Mouse (Mus musculus): ENCODE data around the gene Mctp2. TPM values are rescaled to one million over a fixed set of nuclear protein-coding genes. Genes with fewer than 3 reads are reported as not detected.

The Mctp2 gene
- total and polyA plus RNA-seq, 2 experiments from 2014 or later, result 0.35 to 1.1 TPM

- H3K4me1 ChIP-seq (ENCODE audit: insufficient read depth, low read length), result no peaks in the 10 kb centered on the region
- H3K36me3 ChIP-seq (ENCODE audit: insufficient read depth, low read length), result no peaks in the 10 kb centered on the region
- DNase-seq (ENCODE audit: low spot score) (peak; percentile 23), ATAC-seq (no peak)
- H3K9me3 ChIP-seq (ENCODE audit: low read length), result no peaks in the 10 kb centered on the region
- no peaks in the 10 kb centered on the region for H3K27me3 ChIP-seq (ENCODE audit: insufficient read depth, low read length)
- H3K4me2 ChIP-seq (ENCODE audit: low read depth, low read length), result no peak overlapping the region
- 57% methylated on average over 13 of the region's 13 CpGs for WGBS
- no peak overlapping the region for H3K27ac ChIP-seq
- no peak for TF ChIP-seq CTCF (IDR thresholded peaks at IDR 0.05; ENCODE audit: low read depth)
- H3K4me3 ChIP-seq (ENCODE audit: low read length), result no peak overlapping the region
- no peak overlapping the region for H3K9ac ChIP-seq (replicated peaks; ENCODE audit: low read length)
Measured at GRCm38 (mm10) chr7:72071418-72072184, 234.8 kb downstream of the Mctp2 start.

- TF ChIP-seq CTCF (IDR thresholded peaks at IDR 0.05; ENCODE audit: low read depth), result no peak
- WGBS, result 77% methylated on average over 2 of the region's 2 CpGs
- DNase-seq (ENCODE audit: low spot score), result no peak
Measured at GRCm38 (mm10) chr7:72068454-72068853, 238.0 kb downstream of the Mctp2 start.

GRCm38 (mm10) chr7:72066352-72066751 is 240.1 kb downstream of the Mctp2 start:
- H3K4me1 ChIP-seq (ENCODE audit: insufficient read depth, low read length), result no peaks in the 10 kb centered on the region
- no peak overlapping the region for H3K9ac ChIP-seq (replicated peaks; ENCODE audit: low read length)
- WGBS, result 90% methylated on average over 2 of the region's 2 CpGs

More at GRCm38 (mm10) chr7:72068454-72068853, 238.0 kb downstream of the Mctp2 start:
- Histone ChIP-seq H3K9me3 (ENCODE audit: low read length) (no peaks in the 10 kb centered on the region), H3K4me3 (ENCODE audit: low read length) (no peak overlapping the region), H3K9ac (replicated peaks; ENCODE audit: low read length) (no peak overlapping the region), H3K4me1 (ENCODE audit: insufficient read depth, low read length) (no peaks in the 10 kb centered on the region), H3K27ac (no peak overlapping the region), H3K4me2 (ENCODE audit: low read depth, low read length) (no peak overlapping the region), H3K36me3 (ENCODE audit: insufficient read depth, low read length) (no peaks in the 10 kb centered on the region), H3K27me3 (ENCODE audit: insufficient read depth, low read length) (no peaks in the 10 kb centered on the region)
- ATAC-seq, result no peak

DNA sequence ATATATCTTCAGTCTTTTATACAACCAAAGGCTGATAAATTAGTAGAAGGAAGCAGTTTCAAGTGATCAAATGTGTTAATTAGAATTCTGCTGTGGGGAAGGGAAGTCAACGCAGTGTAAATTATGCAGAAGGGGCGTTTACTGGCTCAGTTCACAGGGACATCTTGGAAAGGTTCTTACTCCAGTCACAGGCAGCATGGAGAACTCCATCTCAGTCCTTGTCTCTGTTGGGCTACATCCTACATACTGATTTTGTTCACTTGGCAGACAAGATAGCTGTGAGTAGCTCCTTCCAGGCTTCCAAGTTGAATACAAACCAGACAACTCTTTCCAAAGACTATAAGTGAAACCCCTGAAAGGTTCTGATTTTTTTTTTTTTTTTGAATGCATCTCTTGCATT is 254.6 kb downstream of the Mctp2 start:
- Histone ChIP-seq H3K4me3 (ENCODE audit: low read length) (no peak overlapping the region), H3K4me1 (ENCODE audit: insufficient read depth, low read length) (no peaks in the 10 kb centered on the region), H3K27ac (no peak overlapping the region), H3K9ac (replicated peaks; ENCODE audit: low read length) (no peak overlapping the region), H3K4me2 (ENCODE audit: low read depth, low read length) (no peak overlapping the region), H3K36me3 (ENCODE audit: insufficient read depth, low read length) (no peaks in the 10 kb centered on the region), H3K27me3 (ENCODE audit: insufficient read depth, low read length) (no peaks in the 10 kb centered on the region), H3K9me3 (ENCODE audit: low read length) (no peaks in the 10 kb centered on the region)
- DNase-seq (ENCODE audit: low spot score) (no peak), ATAC-seq (no peak)
- TF ChIP-seq CTCF (IDR thresholded peaks at IDR 0.05; ENCODE audit: low read depth), result no peak
- WGBS, result 62% methylated on average over 2 of the region's 2 CpGs

More at GRCm38 (mm10) chr7:72066352-72066751, 240.1 kb downstream of the Mctp2 start:
- H3K4me3 ChIP-seq (ENCODE audit: low read length), result no peak overlapping the region
- TF ChIP-seq CTCF (IDR thresholded peaks at IDR 0.05; ENCODE audit: low read depth), result no peak
- no peak for ATAC-seq
- H3K9me3 ChIP-seq (ENCODE audit: low read length), result no peaks in the 10 kb centered on the region
- no peaks in the 10 kb centered on the region for H3K36me3 ChIP-seq (ENCODE audit: insufficient read depth, low read length)
- DNase-seq (ENCODE audit: low spot score), result no peak
- no peak overlapping the region for H3K4me2 ChIP-seq (ENCODE audit: low read depth, low read length)
- H3K27me3 ChIP-seq (ENCODE audit: insufficient read depth, low read length), result no peaks in the 10 kb centered on the region
- no peak overlapping the region for H3K27ac ChIP-seq

- H3K4me1 ChIP-seq (ENCODE audit: insufficient read depth, low read length), result no peaks in the 10 kb centered on the region
- peak overlapping the region; percentile 16; the same call in 1 of the 2 replicates for H3K4me2 ChIP-seq (ENCODE audit: low read depth, low read length)
- TF ChIP-seq CTCF (IDR thresholded peaks at IDR 0.05; ENCODE audit: low read depth), result no peak
- H3K27me3 ChIP-seq (ENCODE audit: insufficient read depth, low read length), result no peaks in the 10 kb centered on the region
- H3K9me3 ChIP-seq (ENCODE audit: low read length), result no peaks in the 10 kb centered on the region
- ATAC-seq (no peak), DNase-seq (ENCODE audit: low spot score) (peak; percentile 13)
- no peak overlapping the region for H3K4me3 ChIP-seq (ENCODE audit: low read length)
- H3K27ac ChIP-seq, result no peak overlapping the region
- no peaks in the 10 kb centered on the region for H3K36me3 ChIP-seq (ENCODE audit: insufficient read depth, low read length)
- WGBS, result 59% methylated on average over 20 of the region's 20 CpGs
- H3K9ac ChIP-seq (replicated peaks; ENCODE audit: low read length), result no peak overlapping the region
Measured at GRCm38 (mm10) chr7:72047588-72048585, 258.5 kb downstream of the Mctp2 start.
